Mouse (Mus musculus): ENCODE measurements at regions not wholly inside any gene's neighbourhood (a gene's known extent, or its start where the extent isn't known, plus 50 kb on each side); places are given as distances from the start of the nearest gene placed in this dataset.

DNA sequence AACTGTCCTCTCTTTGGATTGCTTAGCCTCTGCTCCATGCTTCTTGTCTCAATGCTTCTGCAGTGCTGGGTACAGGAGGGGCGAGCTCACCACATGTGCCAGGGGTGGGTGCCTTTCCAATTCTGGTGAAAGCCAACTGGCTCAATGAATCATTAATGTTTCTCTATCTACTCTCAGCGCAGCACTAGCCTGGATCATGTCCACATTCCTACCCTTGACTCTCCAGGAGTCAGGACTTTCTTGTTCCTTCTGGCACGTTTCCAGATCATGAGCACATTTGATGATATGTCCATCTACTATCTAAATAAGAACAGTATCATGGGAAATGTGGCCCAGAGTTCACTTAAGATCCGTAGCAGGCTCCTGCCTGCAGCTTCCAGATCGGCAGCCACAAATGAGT, 80.8 kb downstream of the Mterf1b start:
- 53% methylated on average over 5 of the region's 5 CpGs for WGBS
- Histone ChIP-seq H3K36me3 (ENCODE audit: control insufficient read depth, insufficient read depth, low read length) (no peaks in the 10 kb centered on the region), H3K4me1 (ENCODE audit: control insufficient read depth, insufficient read depth, low read length) (0 out of 2 replicates have a peak, but pooled peaks cover 5% of the 10 kb centered on the region), H3K27ac (ENCODE audit: insufficient read depth, low read depth, low read length) (no peak overlapping the region), H3K4me3 (ENCODE audit: insufficient read depth, low read depth, low read length) (no peak overlapping the region), H3K27me3 (replicated peaks; ENCODE audit: control insufficient read depth, insufficient read depth, low read length) (no peaks in the 10 kb centered on the region)
- DNase-seq: peak; percentile 23
- TF ChIP-seq CTCF (conservative IDR thresholded peaks at IDR 0.05; ENCODE audit: insufficient read depth, insufficient read length, low read depth, low read length) (no peak), POLR2A (IDR thresholded peaks at IDR 0.05; ENCODE audit: low read depth, low read length) (no peak)

DNA sequence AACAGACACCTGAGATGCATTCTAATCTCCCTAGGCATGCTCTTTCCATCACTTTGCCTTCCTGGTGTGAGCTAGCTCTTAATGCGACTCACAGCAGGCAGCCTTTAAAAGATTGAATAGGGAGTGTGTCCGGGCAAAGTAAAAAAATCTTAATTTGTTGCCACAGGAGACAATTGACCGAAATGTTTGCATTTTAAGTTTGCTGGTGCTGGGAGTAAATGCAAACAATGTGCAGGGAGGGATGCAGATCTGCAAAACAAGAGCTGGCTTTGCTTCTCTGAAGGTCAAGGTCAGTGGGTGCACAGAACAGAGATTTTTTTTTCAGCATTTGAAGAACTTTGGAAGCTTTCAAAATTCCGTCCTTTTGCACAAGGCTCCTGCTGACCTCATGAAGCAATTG, 111.4 kb downstream of the Mterf1b start:
- Histone ChIP-seq H3K4me1 (ENCODE audit: control insufficient read depth, insufficient read depth, low read length) (no peaks in the 10 kb centered on the region), H3K36me3 (ENCODE audit: control insufficient read depth, insufficient read depth, low read length) (no peaks in the 10 kb centered on the region), H3K4me3 (ENCODE audit: insufficient read depth, low read depth, low read length) (no peak overlapping the region), H3K27ac (ENCODE audit: insufficient read depth, low read depth, low read length) (no peak overlapping the region), H3K27me3 (replicated peaks; ENCODE audit: control insufficient read depth, insufficient read depth, low read length) (no peaks in the 10 kb centered on the region; the same call in 1 of the 2 replicates)
- DNase-seq: no peak
- TF ChIP-seq CTCF (conservative IDR thresholded peaks at IDR 0.05; ENCODE audit: insufficient read depth, insufficient read length, low read depth, low read length) (no peak), POLR2A (IDR thresholded peaks at IDR 0.05; ENCODE audit: low read depth, low read length) (no peak)
- WGBS: 48% methylated on average over 4 of the region's 4 CpGs

- Histone ChIP-seq H3K4me1 (ENCODE audit: control insufficient read depth, insufficient read depth, low read length) (no peaks in the 10 kb centered on the region), H3K36me3 (ENCODE audit: control insufficient read depth, insufficient read depth, low read length) (no peaks in the 10 kb centered on the region), H3K27ac (ENCODE audit: insufficient read depth, low read depth, low read length) (no peak overlapping the region), H3K4me3 (ENCODE audit: insufficient read depth, low read depth, low read length) (no peak overlapping the region), H3K27me3 (replicated peaks; ENCODE audit: control insufficient read depth, insufficient read depth, low read length) (no peaks in the 10 kb centered on the region; the same call in 1 of the 2 replicates)
- no peak for TF ChIP-seq CTCF (conservative IDR thresholded peaks at IDR 0.05; ENCODE audit: insufficient read depth, insufficient read length, low read depth, low read length)
- TF ChIP-seq POLR2A (IDR thresholded peaks at IDR 0.05; ENCODE audit: low read depth, low read length): no peak
- 69% methylated on average over 5 of the region's 5 CpGs for WGBS
- no peak for DNase-seq
Measured at GRCm38 (mm10) chr5:4304201-4304600, 112.0 kb downstream of the Mterf1b start.

- Histone ChIP-seq H3K36me3 (ENCODE audit: control insufficient read depth, insufficient read depth, low read length) (no peaks in the 10 kb centered on the region), H3K4me3 (ENCODE audit: insufficient read depth, low read depth, low read length) (no peak overlapping the region), H3K4me1 (ENCODE audit: control insufficient read depth, insufficient read depth, low read length) (no peaks in the 10 kb centered on the region), H3K27ac (ENCODE audit: insufficient read depth, low read depth, low read length) (no peak overlapping the region), H3K27me3 (replicated peaks; ENCODE audit: control insufficient read depth, insufficient read depth, low read length) (no peaks in the 10 kb centered on the region; the same call in 1 of the 2 replicates)
- no peak for DNase-seq
- TF ChIP-seq CTCF (conservative IDR thresholded peaks at IDR 0.05; ENCODE audit: insufficient read depth, insufficient read length, low read depth, low read length) (no peak), POLR2A (IDR thresholded peaks at IDR 0.05; ENCODE audit: low read depth, low read length) (no peak)
- 86% methylated on average over 5 of the region's 5 CpGs for WGBS
Measured at GRCm38 (mm10) chr5:4308514-4308913, 116.3 kb downstream of the Mterf1b start.

DNA sequence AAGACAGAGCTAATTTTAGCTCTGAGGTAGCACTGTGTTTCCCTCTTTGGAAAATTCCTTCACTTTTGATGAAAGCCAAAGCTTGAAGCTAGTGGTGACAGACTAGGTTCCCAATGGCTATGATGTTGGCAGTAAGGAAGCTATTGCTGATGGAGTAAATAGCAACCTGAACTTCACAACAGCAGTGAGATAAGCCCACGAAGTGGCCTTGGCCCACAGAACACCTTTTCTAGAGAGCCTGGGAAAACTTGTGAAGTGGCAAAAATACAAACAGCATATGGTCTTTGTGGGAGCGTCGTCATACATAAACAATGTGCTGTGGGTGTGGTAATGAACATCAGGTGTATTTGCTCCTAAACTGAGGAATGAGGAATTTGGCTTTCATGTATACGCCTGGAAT, 119.0 kb downstream of the Mterf1b start:
- no peaks in the 10 kb centered on the region for H3K4me1 ChIP-seq (ENCODE audit: control insufficient read depth, insufficient read depth, low read length)
- TF ChIP-seq CTCF (conservative IDR thresholded peaks at IDR 0.05; ENCODE audit: insufficient read depth, insufficient read length, low read depth, low read length) (no peak), POLR2A (IDR thresholded peaks at IDR 0.05; ENCODE audit: low read depth, low read length) (no peak)
- no peak for DNase-seq
- H3K27ac ChIP-seq (ENCODE audit: insufficient read depth, low read depth, low read length): no peak overlapping the region
- no peaks in the 10 kb centered on the region for H3K27me3 ChIP-seq (replicated peaks; ENCODE audit: control insufficient read depth, insufficient read depth, low read length)
- no peaks in the 10 kb centered on the region for H3K36me3 ChIP-seq (ENCODE audit: control insufficient read depth, insufficient read depth, low read length)
- no peak overlapping the region for H3K4me3 ChIP-seq (ENCODE audit: insufficient read depth, low read depth, low read length)
- 77% methylated on average over 4 of the region's 4 CpGs for WGBS

DNA sequence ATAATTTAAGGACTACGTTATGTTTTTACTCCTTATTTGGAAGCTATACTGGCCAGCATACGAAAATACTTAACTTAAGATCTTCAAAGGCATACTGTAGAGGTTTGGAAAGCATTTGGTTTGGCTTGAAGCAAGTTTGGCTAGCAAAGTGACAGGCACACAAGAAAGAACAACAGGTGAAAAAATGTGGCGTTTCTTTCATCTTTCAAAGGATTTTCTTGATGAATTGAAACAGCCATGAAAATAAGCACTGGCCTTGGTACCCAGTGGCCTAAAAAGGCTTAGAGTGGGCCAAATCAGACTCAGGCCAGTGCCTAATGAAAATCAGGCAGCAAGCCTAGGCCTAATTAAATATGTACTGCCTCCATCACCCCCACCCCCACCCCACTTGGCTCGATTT, 119.4 kb downstream of the Mterf1b start:
- H3K4me1 ChIP-seq (ENCODE audit: control insufficient read depth, insufficient read depth, low read length): no peaks in the 10 kb centered on the region
- H3K4me3 ChIP-seq (ENCODE audit: insufficient read depth, low read depth, low read length): no peak overlapping the region
- DNase-seq: no peak
- H3K27me3 ChIP-seq (replicated peaks; ENCODE audit: control insufficient read depth, insufficient read depth, low read length): no peaks in the 10 kb centered on the region
- TF ChIP-seq CTCF (conservative IDR thresholded peaks at IDR 0.05; ENCODE audit: insufficient read depth, insufficient read length, low read depth, low read length) (no peak), POLR2A (IDR thresholded peaks at IDR 0.05; ENCODE audit: low read depth, low read length) (no peak)
- 65% methylated on average over 4 of the region's 4 CpGs for WGBS
- no peak overlapping the region for H3K27ac ChIP-seq (ENCODE audit: insufficient read depth, low read depth, low read length)
- H3K36me3 ChIP-seq (ENCODE audit: control insufficient read depth, insufficient read depth, low read length): no peaks in the 10 kb centered on the region

GRCm38 (mm10) chr5:4312675-4313074, 120.5 kb downstream of the Mterf1b start:
- TF ChIP-seq POLR2A (IDR thresholded peaks at IDR 0.05; ENCODE audit: low read depth, low read length) (no peak), CTCF (conservative IDR thresholded peaks at IDR 0.05; ENCODE audit: insufficient read depth, insufficient read length, low read depth, low read length) (no peak)
- no peak for DNase-seq
- H3K36me3 ChIP-seq (ENCODE audit: control insufficient read depth, insufficient read depth, low read length): no peaks in the 10 kb centered on the region
- H3K27me3 ChIP-seq (replicated peaks; ENCODE audit: control insufficient read depth, insufficient read depth, low read length): no peaks in the 10 kb centered on the region
- H3K4me3 ChIP-seq (ENCODE audit: insufficient read depth, low read depth, low read length): no peak overlapping the region
- WGBS: 76% methylated on average over 14 of the region's 14 CpGs
- H3K27ac ChIP-seq (ENCODE audit: insufficient read depth, low read depth, low read length): no peak overlapping the region
- no peaks in the 10 kb centered on the region for H3K4me1 ChIP-seq (ENCODE audit: control insufficient read depth, insufficient read depth, low read length)
